Mouse (Mus musculus): Measurements from ENCODE around the gene Knop1.

- no peak for TF ChIP-seq POLR2A (IDR thresholded peaks at IDR 0.05; ENCODE audit: borderline replicate concordance, extremely low read depth, insufficient read depth, insufficient read length, poor library complexity, severe bottlenecking)
- TF ChIP-seq CTCF (IDR thresholded peaks at IDR 0.05; ENCODE audit: borderline replicate concordance, extremely low read depth, insufficient read depth, insufficient read length), result no peak
Observed at GRCm38 (mm10) chr7:118841796-118842195, 14.3 kb downstream of the Knop1 start.

Measured in brain, embryonic 14.5 days (tissue).